Mouse (Mus musculus) retina, embryonic 14.5 days (tissue): ENCODE measurements at regions not wholly inside any gene's neighbourhood (a gene's known extent, or its start where the extent isn't known, plus 50 kb on each side); places are given as distances from the start of the nearest gene placed in this dataset.

ENCODE experiments used
- DNase-seq: peaks from one replicate; pipeline ENCODE4 v3.0.0-alpha.2; 2015; ENCODE audit warnings: low spot score

DNA sequence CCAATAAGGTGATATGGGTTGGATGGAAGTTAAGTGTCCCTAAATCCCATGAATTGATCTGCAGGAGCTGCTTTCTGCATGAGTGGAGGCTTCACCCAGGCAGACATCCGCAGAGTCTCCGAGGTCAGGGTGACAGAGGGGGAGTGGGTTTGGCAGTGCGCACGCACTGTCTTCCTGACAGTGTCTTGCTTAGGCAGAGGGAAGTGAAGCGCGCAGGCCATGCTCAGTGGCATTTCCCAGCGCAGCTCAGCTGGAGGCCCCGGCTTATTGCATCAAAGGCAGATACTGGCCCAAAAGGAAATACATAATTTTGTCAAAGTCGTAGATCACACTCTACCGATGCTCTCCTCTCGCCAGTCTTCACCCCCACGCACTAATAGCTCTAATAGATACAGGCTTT, 252.7 kb upstream of the Dnajc24 start:
- DNase-seq: peak; percentile 79

DNA sequence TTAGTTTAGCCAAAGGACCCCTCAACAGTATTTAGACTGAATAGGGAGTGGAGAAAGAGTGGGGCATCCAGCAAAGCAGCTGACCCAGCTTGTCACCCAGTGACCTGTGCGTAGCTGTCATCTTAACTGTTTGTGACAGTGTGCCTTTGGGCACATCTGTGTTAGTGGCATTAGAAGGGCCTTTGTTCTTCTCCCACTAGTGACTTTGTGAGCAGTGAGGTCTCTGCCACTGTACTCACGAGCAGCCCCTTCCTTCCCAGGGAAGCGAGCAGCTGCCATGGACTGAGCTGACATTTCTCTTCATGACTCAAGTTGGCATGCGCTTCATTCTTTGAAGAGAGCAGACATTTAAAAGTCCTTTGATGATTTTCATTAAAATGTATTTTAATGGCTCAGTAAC, 231.0 kb upstream of the Dnajc24 start:
- peak; percentile 78 for DNase-seq

DNA sequence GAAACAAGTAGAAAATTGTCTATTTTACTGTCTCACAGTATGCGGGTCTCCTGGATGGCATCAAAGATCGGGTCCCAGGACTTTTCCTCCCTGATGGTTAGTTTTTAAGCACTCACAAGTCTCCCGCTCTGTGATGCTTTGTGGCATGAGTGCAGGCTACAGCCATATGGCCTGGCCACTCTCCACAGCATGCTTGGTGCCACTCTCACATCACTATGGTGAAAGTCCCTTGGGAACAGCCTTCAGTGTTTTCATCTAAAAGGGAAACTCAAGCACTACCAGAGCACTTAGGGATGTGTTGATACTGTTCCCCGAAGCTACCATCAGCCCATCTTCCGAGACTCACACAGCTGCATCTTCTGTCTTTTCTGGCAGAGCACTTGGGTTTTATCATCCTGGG, 227.8 kb upstream of the Dnajc24 start:
- DNase-seq: peak; percentile 53

DNA sequence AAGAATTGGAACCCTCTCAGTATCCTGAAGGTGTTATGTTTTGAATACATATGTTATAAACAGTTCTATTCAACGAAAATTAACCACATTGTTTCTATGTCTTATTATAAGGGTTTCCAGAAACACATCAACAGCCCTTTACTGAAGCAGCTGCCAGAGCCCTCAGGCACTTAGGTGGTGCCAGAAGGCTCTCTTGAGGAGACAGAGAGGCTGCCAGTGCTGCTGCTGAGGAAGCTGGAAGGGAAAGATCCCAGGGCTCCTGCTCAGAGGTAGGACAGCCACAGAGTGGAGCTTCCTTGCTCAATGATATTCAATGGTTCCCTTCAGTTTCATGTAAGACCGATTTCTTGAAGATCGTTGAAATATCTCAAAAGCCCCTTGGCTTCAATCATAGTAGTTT, 226.7 kb upstream of the Dnajc24 start:
- DNase-seq: no peak

DNA sequence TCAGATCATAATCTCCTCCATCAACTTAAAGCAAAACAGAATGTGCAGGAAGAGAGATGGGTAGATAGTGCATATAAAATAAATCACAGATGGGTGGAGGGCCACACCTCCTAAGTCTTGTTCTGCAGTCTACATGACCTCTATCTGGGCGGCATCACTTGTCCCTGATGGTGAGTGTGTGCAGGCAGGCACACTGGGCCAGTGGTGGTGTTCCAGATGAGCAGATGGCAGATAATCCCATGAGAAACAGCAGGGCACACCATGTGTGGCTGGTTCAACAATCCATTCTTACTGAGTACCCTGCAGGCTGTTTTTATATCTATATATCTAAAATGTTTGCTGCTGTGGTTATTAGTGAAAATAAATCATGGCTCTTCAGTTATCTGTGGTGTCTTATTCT, 224.9 kb upstream of the Dnajc24 start:
- peak; percentile 45 for DNase-seq

DNA sequence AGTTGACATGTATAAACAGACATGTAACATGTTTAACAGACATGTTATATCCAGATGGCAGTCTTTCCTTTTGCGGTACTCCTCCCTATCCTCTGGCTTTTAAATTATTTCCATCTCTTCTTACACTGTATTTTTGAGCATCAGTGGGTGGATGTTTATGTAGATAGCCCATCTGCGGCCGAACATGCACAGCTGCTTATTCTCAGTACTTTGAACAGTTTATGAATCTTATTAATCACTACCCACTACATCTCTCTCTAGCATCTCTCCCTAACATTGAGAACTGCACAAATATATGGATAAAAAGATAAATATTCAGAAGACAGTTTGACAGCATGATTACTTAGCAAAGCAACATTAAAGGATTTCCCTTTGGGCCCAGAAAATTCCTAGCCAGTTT, 212.8 kb upstream of the Dnajc24 start:
- DNase-seq: no peak

DNA sequence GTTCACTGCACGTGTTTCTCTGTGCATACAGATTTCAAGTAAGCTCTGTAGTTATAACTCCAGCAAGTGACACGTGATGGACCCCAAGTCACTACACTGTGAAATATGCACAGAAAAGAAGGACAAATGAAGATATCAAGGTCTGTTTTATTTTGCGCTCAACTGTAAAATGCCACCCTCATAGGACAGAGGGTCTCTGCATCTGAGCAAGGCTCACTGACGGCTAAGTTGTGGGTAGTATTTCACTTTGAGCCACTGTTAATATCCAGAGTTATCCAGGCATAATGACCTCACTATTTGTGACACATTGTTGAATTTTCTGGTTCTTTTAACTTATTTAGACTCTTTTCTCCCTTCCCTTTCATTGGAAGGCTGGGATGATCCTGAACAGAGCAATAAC, 210.4 kb upstream of the Dnajc24 start:
- DNase-seq: no peak

DNA sequence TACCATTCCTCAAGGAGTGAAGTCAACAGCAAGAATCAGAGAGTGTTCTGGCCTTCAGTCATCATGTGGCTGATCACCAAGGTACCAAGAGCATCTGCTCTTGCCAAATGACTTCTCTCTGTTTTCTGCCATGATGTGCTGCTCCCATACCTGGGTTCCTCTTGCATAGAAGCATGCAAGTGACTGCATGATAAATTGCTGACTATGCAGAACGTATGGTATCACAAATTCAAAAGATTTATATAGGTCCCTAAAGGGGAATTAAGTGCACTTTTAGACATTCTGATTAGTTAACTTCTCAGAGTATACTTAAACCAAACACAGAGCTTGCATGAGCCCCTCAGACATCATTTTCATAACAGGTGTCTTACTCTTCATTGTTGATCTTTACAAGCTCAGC, 207.4 kb upstream of the Dnajc24 start:
- DNase-seq: no peak

DNA sequence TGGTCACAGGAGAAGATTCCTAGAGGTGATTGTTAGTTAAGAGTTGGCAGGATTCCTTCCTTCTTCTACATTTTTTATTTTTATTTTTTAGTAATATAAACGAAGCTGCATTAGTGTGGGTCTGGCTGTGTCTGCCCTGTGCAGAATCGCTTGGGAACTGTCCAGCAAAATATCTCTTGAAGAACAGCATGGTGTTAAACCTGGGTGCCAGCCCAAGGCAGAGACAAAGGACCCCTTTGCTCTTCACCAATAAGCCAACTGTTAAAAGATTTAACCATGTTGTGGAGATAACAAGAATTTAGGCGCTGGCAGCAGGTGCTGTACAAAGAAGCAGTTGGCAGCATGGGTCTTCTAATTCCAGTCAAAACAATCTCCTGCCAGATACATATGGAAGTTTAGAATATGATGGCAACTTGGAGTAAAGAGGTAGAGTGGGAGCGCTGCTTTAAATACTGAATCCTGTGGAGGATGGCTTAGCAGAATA, 205.5 kb upstream of the Dnajc24 start:
- no peak for DNase-seq

DNA sequence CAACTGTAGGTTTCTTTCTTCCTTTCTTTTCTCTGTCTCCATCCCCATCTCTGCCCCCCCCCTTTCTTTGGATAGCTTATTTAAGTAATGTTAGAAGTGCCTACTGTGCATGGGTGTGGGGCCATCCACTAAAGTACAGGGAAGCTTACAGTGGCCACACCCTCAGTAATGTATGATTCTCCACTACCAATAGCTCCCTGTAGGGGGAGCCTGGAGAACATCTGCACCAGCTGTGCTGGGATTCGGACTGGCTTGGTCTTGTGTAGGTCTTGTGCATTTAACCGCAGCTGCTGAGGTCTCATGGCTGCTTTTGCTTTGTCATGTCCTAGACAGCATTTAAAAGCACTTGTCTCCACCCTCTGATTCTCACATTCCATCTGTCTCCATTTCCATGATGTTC, 196.8 kb upstream of the Dnajc24 start:
- no peak for DNase-seq

DNA sequence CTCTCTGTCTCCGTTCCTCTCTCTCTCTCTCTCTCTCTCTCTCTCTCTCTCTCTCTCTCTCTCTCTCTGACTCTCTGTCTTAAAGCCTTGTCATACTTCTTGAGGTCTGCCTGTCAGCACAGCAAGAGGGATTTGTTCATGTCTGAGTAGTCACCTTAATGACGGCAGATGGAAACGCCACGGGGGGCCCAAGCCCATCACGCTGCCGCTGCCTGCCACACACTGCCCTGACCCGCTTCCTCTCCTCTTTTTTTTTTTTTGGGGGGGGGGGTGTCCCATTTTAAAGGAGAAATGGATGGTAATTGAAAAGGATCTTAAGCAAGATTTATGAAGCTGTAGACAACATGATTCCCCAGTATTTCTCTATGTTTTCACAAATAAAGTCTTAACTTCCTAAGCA, 191.8 kb upstream of the Dnajc24 start:
- DNase-seq: peak; percentile 94

DNA sequence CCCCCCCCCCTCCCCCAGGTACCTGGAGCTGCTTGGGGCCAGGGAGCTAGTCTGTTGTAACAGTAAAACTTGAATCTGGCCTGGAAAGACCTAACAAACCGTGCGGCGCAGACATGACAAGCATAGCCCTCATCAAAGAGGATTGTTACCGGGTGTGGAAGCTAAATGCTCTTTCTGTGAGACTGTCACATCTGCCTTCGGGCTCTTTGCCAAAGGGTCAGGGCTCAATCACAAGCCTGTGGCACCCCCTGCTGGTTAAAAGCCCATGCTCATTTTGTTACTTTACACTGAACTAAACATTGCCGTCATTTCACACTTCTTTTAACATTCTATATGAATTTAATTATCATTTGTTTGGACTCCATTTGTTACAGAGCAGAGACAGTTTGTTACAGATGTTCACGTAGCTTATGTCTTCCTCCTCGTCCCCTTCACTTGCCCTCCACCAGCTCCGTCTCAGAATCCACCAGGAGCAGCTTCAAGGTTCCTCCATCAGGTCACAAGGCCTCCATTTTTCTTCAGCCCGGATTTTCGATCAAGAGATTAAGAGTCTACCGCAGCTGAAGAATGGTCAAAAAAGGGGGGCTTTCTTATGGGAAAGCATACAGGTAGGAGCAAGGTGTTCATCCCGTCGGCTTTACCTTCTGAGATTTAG, 191.1 kb upstream of the Dnajc24 start:
- DNase-seq: peak; percentile 99

DNA sequence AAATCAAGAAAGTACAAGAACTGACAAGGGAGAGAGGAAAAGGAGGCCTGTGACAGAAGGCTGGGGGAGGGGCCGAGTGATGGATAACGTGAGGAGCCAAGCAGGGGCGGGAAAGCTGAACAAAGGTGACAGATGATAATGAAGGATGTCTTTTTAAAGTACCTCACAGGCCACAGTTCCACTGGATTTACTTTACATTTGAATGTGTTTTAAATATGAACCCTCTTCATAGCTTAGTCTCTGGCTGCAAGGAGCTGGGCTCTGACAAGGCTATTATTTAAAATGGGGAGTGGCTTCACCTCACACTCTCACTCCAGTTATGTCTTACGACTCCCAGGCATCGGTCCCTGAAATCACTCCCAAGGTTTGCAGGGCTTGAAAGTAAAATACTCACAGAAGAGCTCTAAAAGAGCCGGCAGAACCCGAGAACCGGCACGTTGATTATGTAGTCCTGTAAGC, 190.6 kb upstream of the Dnajc24 start:
- peak; percentile 68 for DNase-seq

DNA sequence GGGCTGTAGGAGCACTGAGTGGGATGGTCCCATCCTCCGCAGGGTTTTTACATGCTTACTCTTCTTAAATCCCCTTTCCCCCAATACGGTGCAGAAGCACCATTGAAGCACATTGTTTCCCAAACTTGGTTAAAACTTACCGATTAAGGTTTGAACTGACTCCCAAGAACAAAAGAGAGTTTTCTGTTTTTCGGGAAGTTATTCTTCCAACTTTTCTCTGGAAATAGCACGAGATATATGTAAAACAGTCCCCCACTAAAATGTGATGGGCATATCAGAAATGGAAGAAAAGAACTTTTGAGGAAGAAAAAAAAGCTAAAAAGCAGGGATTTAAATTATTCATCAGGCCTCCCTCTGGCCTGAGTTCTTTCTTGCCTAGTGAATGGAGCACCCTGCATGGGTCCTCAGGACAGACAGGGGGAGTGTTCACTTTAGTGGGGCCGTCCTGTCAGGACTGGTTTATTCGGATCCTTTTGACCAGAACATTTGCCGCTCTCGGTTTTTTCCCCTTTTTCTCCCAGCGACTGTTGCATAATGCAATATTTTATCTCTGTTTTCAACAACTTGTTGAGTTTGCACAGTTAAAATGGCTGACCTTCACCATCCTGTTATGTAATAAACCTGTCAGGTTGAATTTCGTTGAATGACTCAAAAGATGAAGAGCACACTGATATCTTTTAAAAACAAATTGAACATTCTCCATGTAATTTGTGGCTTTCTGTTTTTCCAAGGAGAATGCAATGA, 187.4 kb upstream of the Dnajc24 start:
- peak; percentile 45 for DNase-seq

DNA sequence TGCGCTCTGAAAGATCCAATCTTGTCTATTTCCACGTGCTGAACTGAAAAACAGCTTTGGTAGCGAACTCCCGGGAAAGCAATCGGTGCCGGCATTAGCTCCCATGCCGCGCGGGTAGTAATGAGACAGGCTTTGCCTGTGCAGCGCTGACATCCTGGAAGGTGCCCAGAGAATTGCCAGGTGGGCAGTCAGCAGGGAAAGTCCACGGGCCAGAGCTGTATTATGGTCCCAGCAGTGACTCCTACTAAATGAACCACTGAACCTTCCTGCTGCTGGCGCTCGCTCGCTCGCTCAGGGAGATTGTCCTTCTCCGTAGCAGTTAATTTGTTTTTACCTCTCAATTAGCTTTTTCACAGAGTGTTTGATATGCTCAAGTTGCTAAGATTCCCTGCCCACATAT, 180.3 kb upstream of the Dnajc24 start:
- no peak for DNase-seq

DNA sequence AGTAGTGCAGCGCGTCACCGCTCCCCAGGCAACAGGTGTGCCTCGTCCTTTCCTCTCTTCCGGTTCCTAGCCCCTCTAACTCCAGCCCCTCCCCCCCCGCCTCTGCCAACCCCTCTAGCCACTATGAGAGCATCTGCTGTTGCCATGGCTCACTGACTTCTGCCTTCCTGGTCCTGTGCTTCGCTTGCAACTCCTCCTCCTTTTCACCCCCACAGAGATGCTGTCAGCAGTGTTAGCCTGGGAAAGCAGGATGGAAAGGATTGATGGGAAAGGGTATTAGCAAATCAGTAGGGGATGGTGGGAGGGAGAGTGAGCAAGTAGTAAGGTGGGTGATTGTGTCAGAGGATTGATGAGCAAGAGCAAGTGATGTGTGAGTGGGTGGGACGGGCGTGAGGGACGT, 178.7 kb upstream of the Dnajc24 start:
- peak; percentile 53 for DNase-seq

DNA sequence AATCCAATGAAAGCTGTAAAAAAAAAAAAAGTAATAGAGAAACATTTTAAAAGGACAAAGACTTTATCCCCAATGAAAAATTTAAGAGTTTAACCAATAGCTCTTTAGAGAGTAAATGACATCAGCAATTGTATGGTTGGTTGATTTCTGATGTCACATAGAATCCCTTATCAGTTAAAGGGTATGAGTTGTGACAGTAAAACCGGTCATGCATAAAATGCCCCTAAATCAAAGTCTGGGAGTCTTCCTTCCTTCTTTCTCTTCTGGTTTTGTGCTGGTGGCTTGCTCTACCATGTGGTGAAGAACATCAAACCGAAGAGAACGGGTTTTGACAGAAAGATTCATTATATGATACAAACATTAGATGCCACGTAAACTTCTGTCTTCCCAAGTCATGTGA, 159.3 kb upstream of the Dnajc24 start:
- peak; percentile 94 for DNase-seq

DNA sequence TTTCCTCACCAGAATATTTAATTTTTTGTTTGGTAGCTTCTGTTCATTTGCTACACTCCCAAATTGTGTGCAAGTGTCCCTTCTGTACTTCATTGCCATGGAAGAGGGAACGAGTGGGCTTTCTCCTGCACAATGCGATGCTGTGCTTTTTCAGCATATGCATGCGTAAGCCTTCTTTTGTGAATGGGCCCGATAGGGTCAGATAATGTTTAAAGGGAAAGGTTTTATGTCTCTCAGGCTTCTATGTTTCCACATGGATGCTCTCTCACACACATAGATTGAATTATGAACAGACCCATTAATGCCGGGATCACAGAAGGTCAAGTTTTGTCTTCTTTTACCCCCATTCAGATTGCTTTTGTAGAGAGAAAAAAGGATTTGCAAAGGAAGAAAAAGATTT, 158.5 kb upstream of the Dnajc24 start:
- peak; percentile 75 for DNase-seq

DNA sequence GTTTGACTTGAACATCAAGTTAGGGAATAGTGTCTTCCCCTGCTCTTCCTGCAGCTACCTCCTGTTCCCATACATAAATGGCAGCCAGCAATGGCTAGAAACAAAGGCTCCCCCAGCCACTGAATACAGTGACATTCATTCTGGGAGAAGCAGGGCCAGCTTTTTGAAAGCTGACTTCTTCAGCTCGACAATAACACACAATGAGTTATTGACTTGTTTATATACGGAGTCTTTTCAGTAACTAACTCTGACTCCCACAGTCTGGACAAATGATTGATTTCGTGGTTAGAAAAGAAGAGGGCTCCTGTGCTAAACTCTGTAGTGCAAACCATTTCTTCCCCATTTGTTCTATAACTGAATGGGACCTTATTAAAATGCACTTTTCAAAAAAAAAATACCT, 146.4 kb upstream of the Dnajc24 start:
- DNase-seq: no peak

DNA sequence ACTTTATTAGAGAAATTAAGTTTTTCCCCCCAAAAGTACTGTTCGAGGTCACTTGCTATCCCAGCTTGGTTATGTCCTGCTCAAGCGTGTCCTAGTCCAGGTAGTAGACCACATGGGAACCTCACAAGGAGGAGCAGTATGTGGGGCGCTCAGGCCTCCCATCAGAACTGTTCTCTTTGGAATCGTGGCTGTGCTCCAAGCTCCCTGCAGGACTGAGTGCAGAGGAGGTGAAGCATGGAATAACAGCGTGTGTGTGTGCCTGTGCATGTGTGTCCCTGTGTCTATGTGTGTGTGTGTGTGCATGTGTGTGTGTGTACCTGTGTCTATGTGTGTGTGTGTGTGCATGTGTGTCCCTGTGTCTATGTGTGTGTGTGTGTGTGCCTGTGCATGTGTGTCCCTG, 137.6 kb upstream of the Dnajc24 start:
- no peak for DNase-seq

DNA sequence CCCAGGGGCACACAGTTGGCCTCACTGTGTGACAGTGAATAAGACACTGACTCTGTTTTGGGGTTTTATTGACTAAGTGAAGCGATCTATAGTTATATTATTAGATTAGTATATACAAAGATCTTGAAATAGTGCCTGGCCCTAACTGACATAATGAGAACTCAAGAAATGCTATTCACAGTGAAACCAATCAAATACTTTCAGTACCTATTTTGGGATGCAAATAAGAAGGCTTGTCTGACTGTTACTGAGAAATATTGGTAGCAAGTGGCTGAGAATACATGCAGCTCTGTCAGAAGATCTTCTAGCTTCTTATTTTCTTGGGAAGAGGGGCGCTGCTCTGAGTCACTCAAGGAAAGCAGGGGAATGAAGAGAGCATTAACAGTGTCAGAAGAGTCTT, 97.7 kb upstream of the Dnajc24 start:
- no peak for DNase-seq

DNA sequence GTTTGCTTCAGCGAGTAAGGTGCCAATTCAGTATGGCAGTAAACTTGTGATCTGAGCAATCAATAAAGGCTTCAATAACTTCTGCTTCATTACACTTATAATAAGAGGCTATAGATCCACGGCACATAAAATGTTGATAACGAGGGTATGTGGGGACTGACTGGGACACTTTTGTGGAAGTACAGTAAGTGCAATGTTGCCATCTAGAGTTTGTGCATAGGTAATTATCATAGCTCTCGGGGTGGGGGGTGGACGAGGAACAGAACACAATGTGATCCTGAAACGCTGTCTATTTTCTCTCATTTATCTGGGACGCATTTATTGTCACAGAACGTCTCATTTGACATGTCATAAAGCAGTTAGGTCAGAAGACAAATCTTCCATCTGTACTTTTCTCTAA, 82.8 kb upstream of the Dnajc24 start:
- peak; percentile 74 for DNase-seq
